Mouse (Mus musculus): ENCODE results near the gene Mlana. TPM values are rescaled to one million over a fixed set of nuclear protein-coding genes. Genes with fewer than 3 reads are reported as not detected.
A peak's percentile ranks its signal among the peaks of the same experiment; 100 is the strongest.

Mlana gene
- polyA plus RNA-seq, 1 experiment from 2014 or later: 2.0 TPM

DNA sequence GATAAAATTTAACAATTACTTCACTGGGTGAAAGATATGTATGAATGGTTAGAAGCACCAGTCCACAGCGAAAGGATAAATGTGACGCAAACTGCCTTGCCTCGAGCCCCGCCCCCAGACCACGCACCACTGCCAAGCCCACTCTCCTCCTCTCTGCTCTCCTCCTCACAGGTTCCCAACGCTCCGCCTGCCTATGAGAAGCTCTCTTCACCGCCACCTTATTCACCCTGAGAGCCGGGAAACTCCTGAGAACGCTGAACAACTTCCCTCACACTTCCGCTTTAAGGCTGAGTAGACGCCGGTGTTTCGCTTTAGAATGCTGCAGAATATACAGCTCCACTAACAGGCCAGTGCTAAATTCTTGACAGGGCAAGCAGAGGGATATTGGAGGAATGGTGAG lies 10.4 kb downstream of the Mlana start:
- Histone ChIP-seq H3K27ac (ENCODE audit: low read length) (no peak overlapping the region), H3K9me3 (replicated peaks; ENCODE audit: control insufficient read depth, low read length) (no peaks in the 10 kb centered on the region), H3K27me3 (ENCODE audit: control insufficient read depth, insufficient read depth, low read length) (no peaks in the 10 kb centered on the region), H3K4me2 (ENCODE audit: low read depth, low read length) (peak overlapping the region; percentile 60), H3K4me3 (ENCODE audit: low read length) (peak overlapping the region; percentile 41), H3K9ac (ENCODE audit: low read length) (0 out of 2 replicates have a peak overlapping the region, but pooled peaks have one; percentile 47), H3K4me1 (ENCODE audit: control insufficient read depth, insufficient read depth, low read length) (no peaks in the 10 kb centered on the region), H3K36me3 (ENCODE audit: control insufficient read depth, insufficient read depth) (no peaks in the 10 kb centered on the region)
- no peak for ATAC-seq (replicated peaks; ENCODE audit: extremely low read depth, insufficient read depth, low FRiP score)
- WGBS: 47% methylated on average over 14 of the region's 14 CpGs

DNA sequence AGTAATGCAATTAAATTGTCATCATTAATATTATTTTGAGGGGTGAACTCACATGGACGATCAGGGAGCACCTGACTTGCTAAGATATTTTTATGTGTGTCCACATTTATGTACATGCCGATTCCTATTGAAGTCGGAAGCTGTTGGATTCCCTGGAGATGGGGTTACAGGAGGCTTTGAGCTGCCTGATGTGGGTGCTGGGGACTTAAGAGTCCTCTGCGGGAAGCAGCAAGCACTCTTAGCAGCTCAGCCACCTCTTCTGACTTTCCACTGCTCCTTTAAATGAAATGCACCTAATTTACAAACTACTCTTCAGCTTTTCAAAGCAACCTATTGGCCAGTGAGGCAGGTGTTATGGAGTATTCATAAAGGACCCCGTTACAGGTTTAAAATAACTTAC lies 10.8 kb downstream of the Mlana start:
- 61% methylated on average over 5 of the region's 5 CpGs for WGBS
- no peaks in the 10 kb centered on the region for H3K9me3 ChIP-seq (replicated peaks; ENCODE audit: control insufficient read depth, low read length)
- no peaks in the 10 kb centered on the region for H3K27me3 ChIP-seq (ENCODE audit: control insufficient read depth, insufficient read depth, low read length)
- H3K4me1 ChIP-seq (ENCODE audit: control insufficient read depth, insufficient read depth, low read length): no peaks in the 10 kb centered on the region
- H3K9ac ChIP-seq (ENCODE audit: low read length): 0 out of 2 replicates have a peak overlapping the region, but pooled peaks have one; percentile 47
- peak overlapping the region; percentile 60 for H3K4me2 ChIP-seq (ENCODE audit: low read depth, low read length)
- peak overlapping the region; percentile 41 for H3K4me3 ChIP-seq (ENCODE audit: low read length)
- H3K27ac ChIP-seq (ENCODE audit: low read length): no peak overlapping the region
- no peaks in the 10 kb centered on the region for H3K36me3 ChIP-seq (ENCODE audit: control insufficient read depth, insufficient read depth)
- ATAC-seq (replicated peaks; ENCODE audit: extremely low read depth, insufficient read depth, low FRiP score): no peak

DNA sequence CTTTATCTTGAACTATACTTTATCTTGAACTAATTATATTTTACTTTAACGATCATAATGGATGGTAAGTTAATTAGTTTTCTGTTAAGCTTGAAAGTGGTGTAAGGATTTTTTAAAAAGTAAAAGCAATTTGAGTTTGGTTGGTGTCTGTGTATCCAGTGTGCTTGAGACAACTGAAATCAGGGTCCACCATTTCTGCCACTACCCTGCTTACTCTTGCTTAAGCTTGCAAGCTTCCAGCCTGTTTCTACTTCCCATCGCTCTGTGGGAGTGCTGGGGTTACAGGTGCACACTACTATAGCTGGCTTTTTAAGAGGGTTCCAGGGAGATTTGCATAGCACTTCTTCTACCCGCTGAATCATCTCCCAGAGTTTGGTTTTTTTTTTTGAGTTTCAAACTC lies 11.8 kb downstream of the Mlana start:
- H3K4me3 ChIP-seq (ENCODE audit: low read length): no peak overlapping the region
- no peaks in the 10 kb centered on the region for H3K4me1 ChIP-seq (ENCODE audit: control insufficient read depth, insufficient read depth, low read length)
- no peak overlapping the region for H3K9ac ChIP-seq (ENCODE audit: low read length)
- no peak for ATAC-seq (replicated peaks; ENCODE audit: extremely low read depth, insufficient read depth, low FRiP score)
- 77% methylated on average over 3 of the region's 3 CpGs for WGBS
- no peaks in the 10 kb centered on the region for H3K36me3 ChIP-seq (ENCODE audit: control insufficient read depth, insufficient read depth)
- H3K27ac ChIP-seq (ENCODE audit: low read length): no peak overlapping the region
- no peaks in the 10 kb centered on the region for H3K9me3 ChIP-seq (replicated peaks; ENCODE audit: control insufficient read depth, low read length)
- no peaks in the 10 kb centered on the region for H3K27me3 ChIP-seq (ENCODE audit: control insufficient read depth, insufficient read depth, low read length)
- H3K4me2 ChIP-seq (ENCODE audit: low read depth, low read length): no peak overlapping the region

DNA sequence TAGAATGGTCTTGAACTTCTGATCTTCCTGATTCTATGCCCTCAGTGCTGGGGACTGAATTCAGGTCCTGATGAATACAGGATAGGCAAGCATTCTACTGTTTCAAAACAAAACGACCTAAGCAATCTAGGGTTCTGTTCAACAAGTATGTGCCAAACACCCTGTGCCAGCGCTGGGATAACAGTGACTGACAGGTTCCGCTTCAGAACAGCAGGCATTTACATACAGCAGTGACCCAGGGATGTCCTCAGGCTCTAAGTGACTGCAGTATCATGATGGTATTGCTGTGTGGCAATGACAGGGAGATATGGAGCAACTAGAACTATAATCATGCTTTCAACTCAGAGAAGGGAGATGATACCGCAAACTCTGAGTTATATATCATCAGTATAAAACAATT lies 15.8 kb downstream of the Mlana start:
- ATAC-seq (replicated peaks; ENCODE audit: extremely low read depth, insufficient read depth, low FRiP score): no peak
- H3K27me3 ChIP-seq (ENCODE audit: control insufficient read depth, insufficient read depth, low read length): no peaks in the 10 kb centered on the region
- 62% methylated on average over 4 of the region's 4 CpGs for WGBS
- no peak overlapping the region for H3K4me2 ChIP-seq (ENCODE audit: low read depth, low read length)
- no peaks in the 10 kb centered on the region for H3K9me3 ChIP-seq (replicated peaks; ENCODE audit: control insufficient read depth, low read length)
- H3K36me3 ChIP-seq (ENCODE audit: control insufficient read depth, insufficient read depth): peaks cover 18% of the 10 kb centered on the region
- H3K9ac ChIP-seq (ENCODE audit: low read length): no peak overlapping the region
- H3K27ac ChIP-seq (ENCODE audit: low read length): no peak overlapping the region
- no peak overlapping the region for H3K4me3 ChIP-seq (ENCODE audit: low read length)
- H3K4me1 ChIP-seq (ENCODE audit: control insufficient read depth, insufficient read depth, low read length): no peaks in the 10 kb centered on the region

DNA sequence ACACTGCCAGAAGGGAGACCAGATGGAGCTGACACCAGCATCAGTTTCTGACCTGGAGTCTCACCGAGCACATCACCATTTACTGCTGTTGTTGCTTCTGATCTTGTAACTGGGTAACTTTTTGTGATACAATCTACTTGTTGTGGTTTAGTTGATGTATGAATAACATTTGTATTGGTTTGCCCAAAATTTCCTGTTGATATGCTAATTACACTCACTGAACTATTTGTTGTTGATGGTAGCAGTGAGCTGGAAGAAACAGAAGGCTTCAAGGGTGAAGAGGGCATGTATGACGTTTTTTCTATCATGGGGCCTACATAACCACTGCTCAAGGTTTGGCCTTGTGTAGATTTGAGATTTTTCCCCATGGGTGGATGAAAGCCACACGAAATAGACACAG lies 20.2 kb downstream of the Mlana start:
- H3K27me3 ChIP-seq (ENCODE audit: control insufficient read depth, insufficient read depth, low read length): no peaks in the 10 kb centered on the region
- no peak overlapping the region for H3K9ac ChIP-seq (ENCODE audit: low read length)
- H3K27ac ChIP-seq (ENCODE audit: low read length): no peak overlapping the region
- H3K9me3 ChIP-seq (replicated peaks; ENCODE audit: control insufficient read depth, low read length): no peaks in the 10 kb centered on the region
- no peaks in the 10 kb centered on the region for H3K4me1 ChIP-seq (ENCODE audit: control insufficient read depth, insufficient read depth, low read length)
- ATAC-seq (replicated peaks; ENCODE audit: extremely low read depth, insufficient read depth, low FRiP score): no peak
- H3K4me2 ChIP-seq (ENCODE audit: low read depth, low read length): no peak overlapping the region
- peaks cover 20% of the 10 kb centered on the region for H3K36me3 ChIP-seq (ENCODE audit: control insufficient read depth, insufficient read depth)
- H3K4me3 ChIP-seq (ENCODE audit: low read length): no peak overlapping the region
- WGBS: 90% methylated on average over 3 of the region's 3 CpGs

DNA sequence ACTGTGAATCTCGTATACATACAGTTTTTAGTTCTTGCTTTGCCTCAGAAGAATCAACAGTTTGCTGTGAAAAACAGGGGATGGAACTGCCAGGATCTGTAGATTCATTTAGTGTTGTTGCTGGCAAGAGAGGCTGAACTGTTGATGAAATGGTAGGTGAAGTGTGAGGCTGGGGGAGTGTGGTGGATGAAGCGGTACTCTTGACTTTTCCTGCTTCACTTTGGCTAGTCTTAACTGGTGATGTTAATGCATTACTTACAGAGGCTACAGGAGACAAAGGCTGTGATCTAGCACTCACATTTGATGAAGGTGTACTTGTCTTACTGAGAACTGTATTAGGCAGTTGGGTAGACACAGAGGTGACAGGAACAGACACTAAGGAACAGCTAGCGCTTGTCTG lies 20.9 kb downstream of the Mlana start:
- WGBS: 92% methylated on average over 3 of the region's 3 CpGs
- Histone ChIP-seq H3K27me3 (ENCODE audit: control insufficient read depth, insufficient read depth, low read length) (no peaks in the 10 kb centered on the region), H3K9me3 (replicated peaks; ENCODE audit: control insufficient read depth, low read length) (no peaks in the 10 kb centered on the region), H3K4me3 (ENCODE audit: low read length) (no peak overlapping the region), H3K36me3 (ENCODE audit: control insufficient read depth, insufficient read depth) (peaks cover 20% of the 10 kb centered on the region), H3K4me2 (ENCODE audit: low read depth, low read length) (no peak overlapping the region), H3K27ac (ENCODE audit: low read length) (no peak overlapping the region), H3K9ac (ENCODE audit: low read length) (no peak overlapping the region), H3K4me1 (ENCODE audit: control insufficient read depth, insufficient read depth, low read length) (no peaks in the 10 kb centered on the region)
- no peak for ATAC-seq (replicated peaks; ENCODE audit: extremely low read depth, insufficient read depth, low FRiP score)

DNA sequence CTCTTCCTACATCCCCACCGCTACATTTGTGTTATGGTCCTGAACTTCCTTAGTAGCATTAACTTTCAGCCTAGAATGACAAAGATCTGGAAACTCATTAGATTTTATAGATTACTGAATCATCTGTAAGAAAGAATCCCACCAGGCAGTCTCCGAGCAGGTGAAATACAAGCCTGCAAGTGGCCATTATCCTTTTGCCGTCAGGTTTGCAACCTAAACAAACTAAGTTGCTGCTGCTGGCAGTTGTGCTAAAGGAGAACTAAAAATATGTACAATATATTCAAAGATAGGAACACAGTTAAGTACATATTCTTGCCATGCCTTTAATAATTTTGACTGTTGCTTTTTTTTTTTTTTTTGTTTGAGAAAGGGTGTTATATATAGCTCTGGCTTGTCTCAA lies 37.8 kb downstream of the Mlana start:
- no peak for ATAC-seq (replicated peaks; ENCODE audit: extremely low read depth, insufficient read depth, low FRiP score)
- no peak overlapping the region for H3K4me2 ChIP-seq (ENCODE audit: low read depth, low read length)

DNA sequence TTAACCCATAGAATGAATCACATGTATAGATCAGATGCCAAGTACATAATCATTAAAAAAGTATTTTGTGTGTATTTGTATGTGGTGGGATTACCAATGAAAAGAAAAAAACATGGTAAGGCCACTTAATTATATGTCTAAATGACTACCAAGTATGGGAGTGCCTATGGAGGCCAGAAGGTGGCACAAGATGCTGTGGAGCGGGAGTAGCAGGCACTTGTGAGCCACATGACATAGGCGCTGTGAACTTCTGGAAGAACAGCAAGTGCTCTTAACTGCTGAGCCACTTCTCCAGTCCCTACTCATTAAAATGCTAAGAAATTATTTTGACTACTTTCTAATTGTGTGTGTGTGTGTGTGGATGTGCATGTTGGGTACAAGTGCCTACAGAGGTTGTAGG lies 42.0 kb downstream of the Mlana start:
- WGBS: 83% methylated on average over 2 of the region's 2 CpGs
- H3K4me3 ChIP-seq (ENCODE audit: low read length): no peak overlapping the region
- H3K4me2 ChIP-seq (ENCODE audit: low read depth, low read length): no peak overlapping the region
- no peak for ATAC-seq (replicated peaks; ENCODE audit: extremely low read depth, insufficient read depth, low FRiP score)
- H3K27me3 ChIP-seq (ENCODE audit: control insufficient read depth, insufficient read depth, low read length): no peaks in the 10 kb centered on the region
- H3K9ac ChIP-seq (ENCODE audit: low read length): no peak overlapping the region
- no peaks in the 10 kb centered on the region for H3K9me3 ChIP-seq (replicated peaks; ENCODE audit: control insufficient read depth, low read length)
- no peaks in the 10 kb centered on the region for H3K36me3 ChIP-seq (ENCODE audit: control insufficient read depth, insufficient read depth)
- no peak overlapping the region for H3K27ac ChIP-seq (ENCODE audit: low read length)
- H3K4me1 ChIP-seq (ENCODE audit: control insufficient read depth, insufficient read depth, low read length): peaks cover 2% of the 10 kb centered on the region; the same call in 1 of the 2 replicates

More for the DNA sequence above, 37.8 kb downstream of the Mlana start:
- H3K27me3 ChIP-seq (ENCODE audit: control insufficient read depth, insufficient read depth, low read length): no peaks in the 10 kb centered on the region
- H3K4me3 ChIP-seq (ENCODE audit: low read length): no peak overlapping the region
- 76% methylated on average over 3 of the region's 3 CpGs for WGBS
- H3K4me1 ChIP-seq (ENCODE audit: control insufficient read depth, insufficient read depth, low read length): peaks cover 4% of the 10 kb centered on the region; the same call in 1 of the 2 replicates
- H3K9ac ChIP-seq (ENCODE audit: low read length): no peak overlapping the region
- H3K9me3 ChIP-seq (replicated peaks; ENCODE audit: control insufficient read depth, low read length): no peaks in the 10 kb centered on the region
- H3K27ac ChIP-seq (ENCODE audit: low read length): no peak overlapping the region
- H3K36me3 ChIP-seq (ENCODE audit: control insufficient read depth, insufficient read depth): no peaks in the 10 kb centered on the region

DNA sequence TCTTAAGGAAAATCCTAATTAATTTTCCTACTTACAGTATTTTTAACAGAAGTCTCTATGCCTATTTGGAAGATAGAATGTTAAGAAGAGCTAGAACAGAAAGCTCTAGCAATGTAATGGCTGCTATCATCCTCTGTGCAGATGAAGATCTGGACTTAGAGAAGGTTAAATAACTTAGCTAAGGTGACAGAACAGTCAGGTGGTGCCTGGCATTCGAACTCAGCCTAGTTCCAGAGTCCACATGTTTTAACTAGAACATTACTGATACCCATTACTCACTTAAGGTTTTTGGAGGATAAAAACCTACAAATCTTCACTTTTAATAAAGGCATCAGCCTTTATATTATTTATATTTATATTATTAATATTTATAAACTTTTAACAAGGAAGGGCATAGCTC lies 43.0 kb downstream of the Mlana start:
- 78% methylated on average over 1 of the region's 1 CpGs for WGBS

DNA sequence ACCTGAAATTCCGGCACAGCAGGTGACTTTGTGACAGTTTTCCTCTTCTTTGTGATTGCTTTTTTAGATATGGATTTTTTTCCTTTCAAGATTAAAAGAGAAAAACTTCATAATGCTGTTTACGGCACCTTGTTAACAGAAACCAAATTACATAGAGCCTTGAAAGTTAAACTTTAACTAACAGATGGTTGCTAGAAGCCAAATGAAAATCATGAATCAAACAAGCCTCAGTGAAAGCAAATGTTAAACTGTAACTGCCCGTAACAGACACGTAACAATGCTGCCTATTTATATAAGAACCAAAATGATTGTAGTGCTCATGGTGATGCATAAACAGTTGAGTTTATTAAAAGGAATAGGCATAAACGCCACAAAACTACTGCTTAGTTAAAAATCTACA lies 45.9 kb downstream of the Mlana start:
- Histone ChIP-seq H3K4me1 (ENCODE audit: control insufficient read depth, insufficient read depth, low read length) (no peaks in the 10 kb centered on the region), H3K9ac (ENCODE audit: low read length) (no peak overlapping the region), H3K36me3 (ENCODE audit: control insufficient read depth, insufficient read depth) (peaks cover 3% of the 10 kb centered on the region; the same call in 1 of the 2 replicates), H3K9me3 (replicated peaks; ENCODE audit: control insufficient read depth, low read length) (no peaks in the 10 kb centered on the region), H3K27me3 (ENCODE audit: control insufficient read depth, insufficient read depth, low read length) (no peaks in the 10 kb centered on the region), H3K4me3 (ENCODE audit: low read length) (no peak overlapping the region), H3K4me2 (ENCODE audit: low read depth, low read length) (no peak overlapping the region), H3K27ac (ENCODE audit: low read length) (no peak overlapping the region)
- no peak for ATAC-seq (replicated peaks; ENCODE audit: extremely low read depth, insufficient read depth, low FRiP score)
- 89% methylated on average over 5 of the region's 5 CpGs for WGBS

More for the DNA sequence above, 43.0 kb downstream of the Mlana start:
- Histone ChIP-seq H3K27ac (ENCODE audit: low read length) (no peak overlapping the region), H3K4me1 (ENCODE audit: control insufficient read depth, insufficient read depth, low read length) (no peaks in the 10 kb centered on the region), H3K36me3 (ENCODE audit: control insufficient read depth, insufficient read depth) (no peaks in the 10 kb centered on the region), H3K9ac (ENCODE audit: low read length) (no peak overlapping the region), H3K4me3 (ENCODE audit: low read length) (no peak overlapping the region), H3K9me3 (replicated peaks; ENCODE audit: control insufficient read depth, low read length) (no peaks in the 10 kb centered on the region), H3K27me3 (ENCODE audit: control insufficient read depth, insufficient read depth, low read length) (no peaks in the 10 kb centered on the region), H3K4me2 (ENCODE audit: low read depth, low read length) (no peak overlapping the region)
- ATAC-seq (replicated peaks; ENCODE audit: extremely low read depth, insufficient read depth, low FRiP score): no peak
